In genomic region chr9:123481136-123481535, GRCm38 (mm10) we compare ENCODE assay signal across 8 mouse cellular contexts. TPM values are rescaled to one million over a fixed set of nuclear protein-coding genes. Genes with fewer than 3 reads are reported as not detected.
DNase-seq lines count a peak whose midpoint lies in the region; ATAC-seq lines count a peak whose summit lies in the region.

No protein-coding gene starts in this region.

- peaks cover 34 to 64% of the 10 kb centered on the region in 2 experiments for H3K4me1 ChIP-seq in heart, embryonic 14.5 days (ENCODE audit: control insufficient read depth in 2 of 2, insufficient read depth in 2 of 2, low read length in 2 of 2)
- H3K4me1 ChIP-seq in hindbrain, embryonic 14.5 days (replicated peaks; ENCODE audit: control insufficient read depth, insufficient read depth, low read length), result peaks cover 17% of the 10 kb centered on the region
- H3K4me1 ChIP-seq in midbrain, embryonic 12.5 days, result peaks cover 48% of the 10 kb centered on the region

- H3K9ac ChIP-seq in heart, embryonic 14.5 days (ENCODE audit: low read length), result peak overlapping the region; percentile 92
- no peak overlapping the region for H3K9ac ChIP-seq in hindbrain, embryonic 14.5 days
- H3K9ac ChIP-seq in midbrain, embryonic 12.5 days (replicated peaks), result no peak overlapping the region

- no peaks in the 10 kb centered on the region for H3K9me3 ChIP-seq in heart, embryonic 14.5 days (ENCODE audit: control insufficient read depth, low read length)
- H3K9me3 ChIP-seq in hindbrain, embryonic 14.5 days (ENCODE audit: control insufficient read depth, low read length), result no peaks in the 10 kb centered on the region
- H3K9me3 ChIP-seq in midbrain, embryonic 12.5 days, result no peaks in the 10 kb centered on the region

- H3K4me3 ChIP-seq in heart, embryonic 14.5 days (ENCODE audit: control insufficient read depth in 1 of 2, insufficient read depth in 1 of 2, low read depth in 1 of 2, low read length in 2 of 2), result peak overlapping the region; percentile 20 to 76
- H3K4me3 ChIP-seq in hindbrain, embryonic 14.5 days (replicated peaks; ENCODE audit: low read length), result no peak overlapping the region
- peak overlapping the region; percentile 68 for H3K4me3 ChIP-seq in midbrain, embryonic 12.5 days

- no peak overlapping the region for H3K27ac ChIP-seq in heart, embryonic 14.5 days (replicated peaks in 1 of 2; ENCODE audit: control insufficient read depth in 1 of 2, insufficient read depth in 1 of 2, low read depth in 2 of 2, low read length in 2 of 2)
- H3K27ac ChIP-seq in hindbrain, embryonic 14.5 days, result no peak overlapping the region
- no peak overlapping the region for H3K27ac ChIP-seq in midbrain, embryonic 12.5 days (replicated peaks)

- DNase-seq in heart, postnatal 10 days, result no peak
- peak; percentile 67 for DNase-seq in c-Kit-negative CD71-positive TER-119-positive erythroid progenitor cells, embryonic 14.5 days (ENCODE audit: low read depth, low spot score)
- DNase-seq in hindbrain, embryonic 14.5 days (ENCODE audit: low spot score), result no peak
- DNase-seq in gastrocnemius, adult 8-10 months (ENCODE audit: low spot score in 2 of 2), result no peak
- no peak for DNase-seq in gastrocnemius, postnatal 14 days

- H3K36me3 ChIP-seq in heart, embryonic 14.5 days (ENCODE audit: control insufficient read depth, insufficient read depth, low read length), result peaks cover 50% of the 10 kb centered on the region
- H3K36me3 ChIP-seq in hindbrain, embryonic 14.5 days (replicated peaks; ENCODE audit: control insufficient read depth, insufficient read depth), result no peaks in the 10 kb centered on the region
- H3K36me3 ChIP-seq in midbrain, embryonic 12.5 days, result peaks cover 13% of the 10 kb centered on the region; the same call in 1 of the 2 replicates

- H3K4me2 ChIP-seq in heart, embryonic 14.5 days (ENCODE audit: low read length), result peak overlapping the region; percentile 95
- peak overlapping the region; percentile 66 for H3K4me2 ChIP-seq in hindbrain, embryonic 14.5 days (replicated peaks)
- peak overlapping the region; percentile 70 for H3K4me2 ChIP-seq in midbrain, embryonic 12.5 days (replicated peaks)

- ATAC-seq in heart, embryonic 14.5 days (ENCODE audit: insufficient number of reproducible peaks, insufficient read depth, low FRiP score, low read depth), result no peak
- ATAC-seq in hindbrain, embryonic 14.5 days (ENCODE audit: low FRiP score), result no peak
- ATAC-seq in midbrain, embryonic 12.5 days (ENCODE audit: low FRiP score, low read depth), result no peak
- ATAC-seq in cerebellum, adult (ENCODE audit: insufficient number of reproducible peaks, low FRiP score, low TSS enrichment), result no peak

- intact Hi-C loops in heart, postnatal 10 days (cut with DNase I), result no loop called here
- intact Hi-C loops in gastrocnemius, postnatal 14 days (cut with DNase I; ENCODE audit: low total_unique reads), result loop anchor here (5.0 kb wide), 1 partner anchor 36 kb away; no protein-coding TSS in a partner anchor

- 46% methylated on average over 7 of the region's 7 CpGs for WGBS in heart, embryonic 14.5 days
- WGBS in hindbrain, embryonic 14.5 days, result 80% methylated on average over 7 of the region's 7 CpGs
- WGBS in midbrain, embryonic 12.5 days, result 84% methylated on average over 7 of the region's 7 CpGs

- no peaks in the 10 kb centered on the region for H3K27me3 ChIP-seq in heart, embryonic 14.5 days (ENCODE audit: control insufficient read depth, insufficient read depth, low read length)
- H3K27me3 ChIP-seq in hindbrain, embryonic 14.5 days (ENCODE audit: control insufficient read depth, insufficient read depth, low read length), result no peaks in the 10 kb centered on the region
- H3K27me3 ChIP-seq in midbrain, embryonic 12.5 days, result no peaks in the 10 kb centered on the region

RNA-seq across cellular contexts. Expression of gene Limd1, which starts 2.6 kb away (rescaled TPM):
- polyA plus RNA-seq in heart, embryonic 14.5 days (2014; fragmentation: Nextera tagmentation; extraction: Ambion mirVana), result 50.9 and 56.0 TPM in 2 replicates
- total RNA-seq in heart, postnatal 10 days (2021), result 10 to 100 TPM; 49.6 to 53.5 TPM
- polyA plus RNA-seq in hindbrain, embryonic 14.5 days (2014; fragmentation: Nextera tagmentation; extraction: Ambion mirVana), result 14.1 and 15.5 TPM in 2 replicates
- 40.9 and 45.3 TPM in 2 replicates for polyA plus RNA-seq in midbrain, embryonic 12.5 days (2016; fragmentation: Nextera tagmentation; extraction: Ambion mirVana)
- 10 to 100 TPM; 34.3 to 48.3 (median 40.6) TPM for total RNA-seq in gastrocnemius, adult 8-10 months (2022)
- total RNA-seq in gastrocnemius, postnatal 14 days (2021), result 10 to 100 TPM; 29.4 to 31.2 TPM

RNA-seq across cellular contexts. Expression of gene Sacm1l, which starts 48.4 kb away (rescaled TPM):
- polyA plus RNA-seq in heart, embryonic 14.5 days (2014; fragmentation: Nextera tagmentation; extraction: Ambion mirVana), result 46.2 and 48.2 TPM in 2 replicates
- total RNA-seq in heart, postnatal 10 days (2021), result 10 to 100 TPM; 43.5 to 45.3 TPM
- 56.7 and 71.8 TPM in 2 replicates for polyA plus RNA-seq in hindbrain, embryonic 14.5 days (2014; fragmentation: Nextera tagmentation; extraction: Ambion mirVana)
- polyA plus RNA-seq in midbrain, embryonic 12.5 days (2016; fragmentation: Nextera tagmentation; extraction: Ambion mirVana), result 51.5 and 54.2 TPM in 2 replicates
- 10 to 100 TPM; 15.8 to 25.1 (median 19.2) TPM for total RNA-seq in gastrocnemius, adult 8-10 months (2022)
- total RNA-seq in gastrocnemius, postnatal 14 days (2021), result 10 to 100 TPM; 19.2 to 23.7 TPM
